Mouse (Mus musculus): Measurements from ENCODE around the gene Aspg. TPM values are rescaled to one million over a fixed set of nuclear protein-coding genes. Genes with fewer than 3 reads are reported as not detected.

The Aspg gene
- total RNA-seq, 1 experiment, result 12.8 TPM

- peaks cover 3 to 16% of the 10 kb centered on the region in 2 experiments; a peak in 2 of 4 replicates for H3K4me1 ChIP-seq (ENCODE audit: control insufficient read depth in 2 of 2, insufficient read depth in 2 of 2, low read length in 2 of 2, poor library complexity in 1 of 2)
- peak overlapping the region; percentile 59 to 77; a peak in 3 of 4 replicates for H3K4me3 ChIP-seq (ENCODE audit: insufficient read depth in 1 of 2, low read depth in 1 of 2, low read length in 2 of 2, poor library complexity in 1 of 2, severe bottlenecking in 1 of 2)
- DNase-seq (ENCODE audit: low read depth, low spot score), result no peak
- H3K36me3 ChIP-seq (ENCODE audit: control insufficient read depth, insufficient read depth, low read length, poor library complexity, severe bottlenecking), result no peaks in the 10 kb centered on the region
- H3K9ac ChIP-seq (ENCODE audit: insufficient read depth, low read depth, low read length, poor library complexity, severe bottlenecking), result 0 out of 2 replicates have a peak overlapping the region, but pooled peaks have one; percentile 9
- H3K9me3 ChIP-seq (ENCODE audit: control insufficient read depth, insufficient read depth, low read depth, low read length), result no peaks in the 10 kb centered on the region
- TF ChIP-seq MAFK (IDR thresholded peaks at IDR 0.05; ENCODE audit: insufficient read depth, low read depth, low read length), result no peak
- TF ChIP-seq ZNF384 (IDR thresholded peaks at IDR 0.05; ENCODE audit: low read depth, low read length), result no peak
- no peak for TF ChIP-seq HCFC1 (IDR thresholded peaks at IDR 0.05; ENCODE audit: borderline replicate concordance, insufficient read depth, low read length)
- TF ChIP-seq ZC3H11A (IDR thresholded peaks at IDR 0.05; ENCODE audit: borderline replicate concordance, low read depth, low read length), result no peak
- TF ChIP-seq CHD2 (IDR thresholded peaks at IDR 0.05; ENCODE audit: low read depth, low read length), result no peak
- in situ Hi-C loops (cut with MboI; ENCODE audit: low sequenced_read_pairs in 2 of 2, unreplicated experiment in 2 of 2), result loop anchor here (10.0 to 25.0 kb wide), 2 partner anchors 393 to 400 kb away; no protein-coding TSS in a partner anchor
- H3K27ac ChIP-seq (ENCODE audit: insufficient read depth, low read depth, low read length, poor library complexity, severe bottlenecking), result no peak overlapping the region
Observed at GRCm38 (mm10) chr12:112144377-112145115, 38.1 kb downstream of the Aspg start.

- Histone ChIP-seq H3K27ac (ENCODE audit: insufficient read depth, low read depth, low read length, poor library complexity, severe bottlenecking) (no peak overlapping the region), H3K9me3 (ENCODE audit: control insufficient read depth, insufficient read depth, low read depth, low read length) (no peaks in the 10 kb centered on the region), H3K9ac (ENCODE audit: insufficient read depth, low read depth, low read length, poor library complexity, severe bottlenecking) (peak overlapping the region; percentile 33; the same call in 1 of the 2 replicates), H3K4me1 (ENCODE audit: control insufficient read depth in 2 of 2, insufficient read depth in 2 of 2, low read length in 2 of 2, poor library complexity in 1 of 2) (peaks cover 3 to 21% of the 10 kb centered on the region in 2 experiments; a peak in 2 of 4 replicates), H3K36me3 (ENCODE audit: control insufficient read depth, insufficient read depth, low read length, poor library complexity, severe bottlenecking) (no peaks in the 10 kb centered on the region), H3K4me3 (ENCODE audit: insufficient read depth in 1 of 2, low read depth in 1 of 2, low read length in 2 of 2, poor library complexity in 1 of 2, severe bottlenecking in 1 of 2) (peak overlapping the region; percentile 77 to 95)
- TF ChIP-seq ZNF384 (IDR thresholded peaks at IDR 0.05; ENCODE audit: low read depth, low read length) (no peak), HCFC1 (IDR thresholded peaks at IDR 0.05; ENCODE audit: borderline replicate concordance, insufficient read depth, low read length) (peak; percentile 16; the same call in 1 of the 2 replicates), ZC3H11A (IDR thresholded peaks at IDR 0.05; ENCODE audit: borderline replicate concordance, low read depth, low read length) (0 out of 2 replicates have a peak, but pooled peaks have one; percentile 25), MAFK (IDR thresholded peaks at IDR 0.05; ENCODE audit: insufficient read depth, low read depth, low read length) (no peak)
- in situ Hi-C loops (cut with MboI; ENCODE audit: low sequenced_read_pairs in 2 of 2, unreplicated experiment in 2 of 2), result loop anchor here (10.0 to 25.0 kb wide), 2 partner anchors 392 to 399 kb away; no protein-coding TSS in a partner anchor
- DNase-seq (ENCODE audit: low read depth, low spot score), result peak; percentile 83
Observed at GRCm38 (mm10) chr12:112145211-112145874, 38.9 kb downstream of the Aspg start.

DNA sequence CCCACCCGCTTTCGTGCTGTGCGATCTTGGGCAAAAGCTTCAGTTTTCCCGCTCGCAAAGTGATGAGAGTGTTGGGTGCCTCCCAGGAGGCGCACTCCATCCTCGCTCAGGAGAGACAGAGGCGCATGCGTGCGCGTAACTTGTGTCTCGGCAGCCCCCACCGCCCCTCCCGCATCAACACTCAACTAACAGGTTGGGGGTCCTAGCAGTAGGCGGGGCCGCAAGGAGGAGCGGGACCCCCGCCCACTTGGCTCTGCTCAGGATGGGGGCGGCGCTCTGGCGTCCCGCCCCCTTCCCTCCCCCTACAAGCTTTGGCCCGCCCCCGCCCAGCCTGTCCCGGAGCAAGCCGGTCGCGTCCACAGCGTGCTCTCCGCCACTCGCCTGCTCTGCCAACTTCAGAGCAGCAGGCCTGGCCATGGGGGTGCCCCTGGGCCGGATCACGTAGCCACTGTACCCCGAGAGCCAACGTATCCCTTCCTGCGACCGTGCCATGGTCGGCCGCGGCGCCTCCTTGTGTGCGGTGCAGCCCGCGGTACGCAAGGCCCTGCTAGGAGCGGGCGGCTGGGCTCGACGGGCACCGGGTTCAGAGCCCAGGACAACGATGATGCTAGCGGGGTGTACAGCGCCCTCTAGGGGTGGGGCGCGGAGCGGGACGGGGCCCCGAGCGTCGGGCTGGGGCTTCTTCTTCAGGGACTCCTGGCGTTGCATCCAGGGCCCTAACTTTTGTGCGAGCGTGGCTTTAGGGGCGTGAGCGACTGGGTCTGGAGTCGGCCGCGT is 39.6 kb downstream of the Aspg start, which contains the start of gene Kif26a:
Kif26a (plus strand) TSS at position 334 of the 777 bp plus-strand sequence.
- in situ Hi-C loops (cut with MboI; ENCODE audit: low sequenced_read_pairs in 2 of 2, unreplicated experiment in 2 of 2), result loop anchor here (10.0 to 25.0 kb wide), 2 partner anchors 391 to 399 kb away; no protein-coding TSS in a partner anchor
- Histone ChIP-seq H3K9ac (ENCODE audit: insufficient read depth, low read depth, low read length, poor library complexity, severe bottlenecking) (peak within 1 kb of the TSS; percentile 91), H3K4me1 (ENCODE audit: control insufficient read depth in 2 of 2, insufficient read depth in 2 of 2, low read length in 2 of 2, poor library complexity in 1 of 2) (peaks cover 3 to 24% of the 10 kb centered on the region in 2 experiments; a peak in 2 of 4 replicates), H3K4me3 (ENCODE audit: insufficient read depth in 1 of 2, low read depth in 1 of 2, low read length in 2 of 2, poor library complexity in 1 of 2, severe bottlenecking in 1 of 2) (peak within 1 kb of the TSS; percentile 77 to 95), H3K27ac (ENCODE audit: insufficient read depth, low read depth, low read length, poor library complexity, severe bottlenecking) (no peak within 1 kb of the TSS), H3K36me3 (ENCODE audit: control insufficient read depth, insufficient read depth, low read length, poor library complexity, severe bottlenecking) (no peaks in the 10 kb centered on the region), H3K9me3 (ENCODE audit: control insufficient read depth, insufficient read depth, low read depth, low read length) (no peaks in the 10 kb centered on the region)
- TF ChIP-seq HCFC1 (IDR thresholded peaks at IDR 0.05; ENCODE audit: borderline replicate concordance, insufficient read depth, low read length) (0 out of 2 replicates have a peak, but pooled peaks have one; percentile 5), ZC3H11A (IDR thresholded peaks at IDR 0.05; ENCODE audit: borderline replicate concordance, low read depth, low read length) (no peak)
- DNase-seq (ENCODE audit: low read depth, low spot score), result peak; percentile 69

GRCm38 (mm10) chr12:112147365-112147764 is 40.9 kb downstream of the Aspg start:
- DNase-seq (ENCODE audit: low read depth, low spot score), result no peak
- H3K9ac ChIP-seq (ENCODE audit: insufficient read depth, low read depth, low read length, poor library complexity, severe bottlenecking), result 0 out of 2 replicates have a peak overlapping the region, but pooled peaks have one; percentile 91
- H3K4me1 ChIP-seq (ENCODE audit: control insufficient read depth in 2 of 2, insufficient read depth in 2 of 2, low read length in 2 of 2, poor library complexity in 1 of 2), result peaks cover 3 to 35% of the 10 kb centered on the region in 2 experiments; a peak in 2 of 4 replicates

More at GRCm38 (mm10) chr12:112147365-112147764, 40.9 kb downstream of the Aspg start:
- in situ Hi-C loops (cut with MboI; ENCODE audit: low sequenced_read_pairs in 2 of 2, unreplicated experiment in 2 of 2), result loop anchor here (10.0 to 25.0 kb wide), 2 partner anchors 390 to 397 kb away; no protein-coding TSS in a partner anchor
- no peak overlapping the region for H3K27ac ChIP-seq (ENCODE audit: insufficient read depth, low read depth, low read length, poor library complexity, severe bottlenecking)
- peak overlapping the region; percentile 77 to 95; a peak in 3 of 4 replicates for H3K4me3 ChIP-seq (ENCODE audit: insufficient read depth in 1 of 2, low read depth in 1 of 2, low read length in 2 of 2, poor library complexity in 1 of 2, severe bottlenecking in 1 of 2)
- no peaks in the 10 kb centered on the region for H3K9me3 ChIP-seq (ENCODE audit: control insufficient read depth, insufficient read depth, low read depth, low read length)
- no peaks in the 10 kb centered on the region for H3K36me3 ChIP-seq (ENCODE audit: control insufficient read depth, insufficient read depth, low read length, poor library complexity, severe bottlenecking)
- TF ChIP-seq ZC3H11A (IDR thresholded peaks at IDR 0.05; ENCODE audit: borderline replicate concordance, low read depth, low read length) (no peak), CHD2 (IDR thresholded peaks at IDR 0.05; ENCODE audit: low read depth, low read length) (no peak), ZNF384 (IDR thresholded peaks at IDR 0.05; ENCODE audit: low read depth, low read length) (no peak), MAFK (IDR thresholded peaks at IDR 0.05; ENCODE audit: insufficient read depth, low read depth, low read length) (no peak), HCFC1 (IDR thresholded peaks at IDR 0.05; ENCODE audit: borderline replicate concordance, insufficient read depth, low read length) (no peak)
